Mouse (Mus musculus): ENCODE results near the gene Opn3.

The Opn3 gene

DNA sequence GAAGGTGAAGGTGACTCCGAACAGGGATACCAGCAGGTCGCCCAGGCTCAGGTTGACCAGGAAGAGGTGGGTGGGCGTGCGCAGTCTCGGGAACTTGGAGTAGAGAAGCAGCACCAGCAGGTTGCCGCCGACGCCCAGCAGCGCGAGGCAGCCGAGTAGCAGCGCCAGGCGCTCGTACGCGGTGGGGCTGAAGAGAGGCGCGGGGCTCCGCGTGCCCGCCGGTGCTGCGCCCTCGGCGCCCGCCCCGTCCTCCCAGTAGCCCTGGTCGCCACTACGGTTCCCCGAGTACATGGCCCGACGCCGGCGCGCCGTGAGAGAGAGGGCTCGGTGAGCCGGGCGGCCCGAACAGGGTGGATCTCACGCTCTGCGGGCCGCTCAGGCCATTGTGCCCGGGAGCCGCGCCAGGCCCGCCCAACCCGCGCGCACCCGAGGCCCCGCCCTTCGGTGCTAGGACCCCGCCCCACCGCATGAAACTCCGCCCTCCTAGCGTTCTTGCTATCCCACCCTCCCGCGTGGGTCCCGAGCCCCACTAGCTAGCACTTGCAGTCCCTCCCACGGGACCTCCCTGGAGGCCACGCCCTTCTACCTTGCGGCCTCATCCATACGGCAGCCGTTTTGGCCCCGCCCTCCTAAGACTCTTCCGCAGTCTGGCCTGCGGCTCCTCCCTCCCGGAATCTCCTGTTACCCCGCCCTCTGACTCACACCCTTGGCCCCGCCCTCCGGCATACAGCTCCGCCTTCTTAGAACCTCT, at the start of gene Opn3, which contains the start of gene Chml:
Gene Opn3 (minus strand): TSS at position 531 of the 751 bp plus-strand sequence.
Gene Chml (minus strand): TSS at position 656 of the 751 bp plus-strand sequence.
- DNase-seq: peak; percentile 99

DNA sequence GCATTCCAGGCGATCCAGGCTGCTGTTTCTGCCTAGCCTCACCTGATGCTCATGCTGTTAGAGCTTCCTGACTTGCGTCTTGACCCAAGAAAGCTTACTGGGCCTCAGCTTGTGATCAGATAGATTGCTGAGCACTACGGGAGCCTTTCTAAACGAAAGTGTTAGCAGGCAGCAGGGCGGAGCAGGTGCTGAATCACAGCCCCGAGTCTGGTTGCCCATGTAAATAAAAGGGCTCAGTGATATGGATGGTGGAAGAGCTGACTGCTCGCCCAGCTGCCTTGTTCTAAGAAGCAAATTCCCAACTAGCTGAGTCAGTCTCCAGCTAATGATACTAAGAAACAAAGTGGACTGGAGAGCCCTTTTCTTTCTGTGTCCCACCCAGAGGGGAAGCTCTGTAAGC, 33.2 kb upstream of the Opn3 start:
- DNase-seq: no peak

DNA sequence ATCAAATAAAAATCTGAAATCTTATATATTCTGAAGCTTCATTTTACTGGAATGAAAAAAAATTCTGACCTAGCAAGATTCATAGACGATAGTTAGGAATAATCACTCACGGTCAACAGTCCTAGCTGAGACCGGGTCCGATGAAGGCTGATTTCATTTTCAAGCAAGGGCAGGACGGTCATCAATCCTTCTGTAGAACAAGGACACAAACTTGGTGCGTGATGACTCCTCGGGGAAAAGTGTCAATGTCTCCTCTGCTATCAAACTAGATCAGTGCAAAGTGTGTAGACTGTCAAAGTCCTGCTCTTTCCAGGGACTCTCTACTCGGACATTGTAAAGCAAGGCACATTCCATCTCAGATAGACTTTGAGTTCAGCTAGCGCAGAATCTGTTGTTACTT, 24.3 kb upstream of the Opn3 start:
- no peak for DNase-seq

DNA sequence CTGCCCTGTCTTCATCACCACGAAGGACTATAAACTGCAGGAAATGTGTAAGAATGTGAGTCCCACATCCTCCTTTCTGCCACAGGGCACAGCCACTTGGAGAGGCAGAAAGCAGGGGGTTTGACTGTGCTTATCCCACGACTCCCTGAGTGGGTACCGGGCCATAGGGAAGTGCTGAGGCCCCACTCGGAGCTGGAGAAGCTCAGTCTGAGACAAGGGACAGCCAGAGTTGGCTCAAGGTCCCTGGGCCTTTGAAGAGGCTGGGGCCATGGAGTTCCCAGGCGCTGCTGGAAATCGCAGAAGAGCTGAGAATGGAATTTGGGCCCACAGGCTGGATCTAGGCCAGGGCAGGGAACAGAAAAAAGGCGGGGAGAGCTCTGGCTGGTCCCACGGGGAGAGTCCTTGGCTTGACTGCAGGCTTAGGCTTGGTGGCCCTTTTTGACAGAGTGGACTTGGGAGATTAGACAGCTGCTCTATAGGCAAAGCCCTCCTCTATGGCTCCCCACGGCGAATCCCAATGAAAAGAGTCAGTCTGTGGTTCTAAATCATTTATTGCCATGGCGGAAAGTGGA, 19.8 kb upstream of the Opn3 start:
- peak; percentile 28 to 44 for DNase-seq

DNA sequence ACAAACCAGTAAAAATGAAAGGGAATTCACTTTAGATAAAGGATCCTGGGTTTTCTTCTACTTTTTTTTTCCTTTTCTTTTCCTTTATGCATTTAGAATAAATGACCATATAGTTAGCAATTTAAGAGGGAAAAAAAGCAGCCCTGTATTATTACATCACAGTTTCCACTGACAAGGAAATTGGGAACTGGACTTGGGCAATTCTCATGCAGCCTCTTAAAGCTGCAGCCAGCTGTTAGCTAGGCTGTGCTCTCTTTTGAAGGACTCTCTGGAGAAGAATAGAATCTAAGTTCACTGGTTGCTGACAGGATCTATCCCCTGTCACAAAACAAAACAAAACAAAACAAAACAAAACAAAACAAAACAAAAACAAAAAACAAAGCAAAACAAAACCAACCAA, 15.4 kb upstream of the Opn3 start:
- no peak for DNase-seq

DNA sequence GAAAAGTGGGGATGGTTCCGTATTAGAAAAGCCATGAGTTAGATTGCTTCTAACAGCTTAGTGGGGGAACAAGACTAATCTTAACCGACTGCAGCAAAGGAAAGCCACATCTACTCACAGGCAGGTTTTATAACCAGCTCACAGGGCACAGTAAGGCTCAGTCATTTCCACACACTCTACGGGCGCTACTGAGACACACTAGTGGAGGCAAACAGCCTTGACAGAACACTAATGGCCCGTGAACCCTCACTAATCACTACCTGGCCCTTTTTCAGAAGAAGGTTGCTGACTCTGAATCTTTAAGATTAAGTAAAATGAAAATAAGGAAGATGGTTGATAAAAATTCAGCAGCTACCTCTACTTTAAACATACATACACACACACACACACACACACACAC, 15.0 kb upstream of the Opn3 start:
- DNase-seq: no peak

DNA sequence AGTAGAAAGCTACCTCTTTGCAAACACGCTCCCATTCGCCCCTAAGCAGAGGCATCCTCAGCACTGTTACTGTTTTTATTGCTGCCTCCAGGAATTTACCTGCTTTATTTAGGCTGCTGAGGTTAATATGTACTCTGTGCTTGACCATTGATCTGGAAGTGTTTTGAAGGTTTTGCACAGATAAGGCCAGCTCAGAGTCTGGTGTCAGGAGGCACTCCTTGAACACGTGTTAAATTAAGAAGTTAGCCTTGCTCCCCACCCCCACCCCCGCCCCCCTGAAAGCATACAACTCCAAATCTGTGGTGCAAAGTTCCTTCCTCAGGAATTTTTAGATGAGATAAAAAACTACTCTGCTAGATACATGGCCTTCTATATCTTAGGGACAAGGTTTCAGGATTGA, 8.6 kb upstream of the Opn3 start:
- no peak for DNase-seq

DNA sequence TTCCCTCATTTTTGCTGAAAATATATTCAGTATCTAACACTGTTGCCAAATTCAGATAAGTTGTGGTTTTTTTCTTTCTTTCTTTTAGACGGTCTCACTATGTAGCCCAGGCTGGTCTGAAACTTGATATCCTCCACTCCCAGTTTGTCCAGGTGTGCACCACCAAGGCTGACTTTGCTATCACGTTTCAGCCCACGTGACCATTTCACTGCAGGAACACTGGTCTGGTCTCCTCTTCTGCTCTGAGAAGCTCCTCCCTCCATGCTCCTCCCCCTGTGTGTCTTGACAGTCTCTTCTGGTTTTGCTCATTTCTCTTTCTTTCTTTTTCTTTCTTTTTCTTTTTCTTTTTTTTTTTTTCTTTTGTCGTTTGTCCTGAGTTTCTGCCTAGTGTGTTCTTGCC, 7.2 kb upstream of the Opn3 start:
- no peak for DNase-seq

DNA sequence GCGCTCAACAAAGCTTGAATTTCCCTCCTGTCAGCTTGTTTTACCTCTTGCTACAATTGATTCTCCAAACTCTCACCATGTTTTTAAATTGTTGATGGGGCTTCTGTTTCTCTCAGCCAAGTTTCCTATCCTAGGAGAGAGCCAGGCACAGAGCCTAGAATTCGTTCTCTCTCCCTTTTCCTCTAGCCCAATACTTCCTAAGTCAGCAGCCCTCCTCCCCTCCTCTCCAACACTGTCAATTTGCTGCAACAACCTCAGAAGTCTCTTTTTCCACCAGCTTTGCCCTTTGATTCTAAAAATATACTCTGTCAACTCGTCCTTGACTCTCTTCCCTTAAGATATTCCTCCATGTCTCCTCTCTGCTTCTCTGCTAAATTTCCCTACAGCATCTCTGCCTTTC, 6.8 kb upstream of the Opn3 start:
- DNase-seq: no peak

DNA sequence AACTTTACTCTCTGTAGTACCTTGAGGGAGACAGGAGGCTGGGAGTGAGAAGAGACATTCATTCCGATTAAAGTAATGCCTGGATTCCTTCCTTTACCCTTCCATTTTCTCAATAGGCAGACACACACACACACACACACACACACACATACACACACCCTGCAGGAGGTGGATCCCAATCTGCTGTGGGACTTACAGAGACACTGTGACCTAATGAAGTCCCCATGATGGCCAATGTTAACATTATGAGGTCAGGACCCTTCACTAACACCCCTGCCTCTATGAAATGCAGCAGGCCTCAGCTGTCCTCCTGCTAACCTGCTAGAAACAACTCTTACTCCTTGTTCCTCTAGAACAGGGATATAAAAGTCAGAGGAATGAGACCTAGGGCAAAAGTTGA, 5.7 kb upstream of the Opn3 start, which contains the start of gene Wdr64:
Gene Wdr64 (plus strand): TSS at position 301 of the 400 bp plus-strand sequence.
- DNase-seq: no peak

DNA sequence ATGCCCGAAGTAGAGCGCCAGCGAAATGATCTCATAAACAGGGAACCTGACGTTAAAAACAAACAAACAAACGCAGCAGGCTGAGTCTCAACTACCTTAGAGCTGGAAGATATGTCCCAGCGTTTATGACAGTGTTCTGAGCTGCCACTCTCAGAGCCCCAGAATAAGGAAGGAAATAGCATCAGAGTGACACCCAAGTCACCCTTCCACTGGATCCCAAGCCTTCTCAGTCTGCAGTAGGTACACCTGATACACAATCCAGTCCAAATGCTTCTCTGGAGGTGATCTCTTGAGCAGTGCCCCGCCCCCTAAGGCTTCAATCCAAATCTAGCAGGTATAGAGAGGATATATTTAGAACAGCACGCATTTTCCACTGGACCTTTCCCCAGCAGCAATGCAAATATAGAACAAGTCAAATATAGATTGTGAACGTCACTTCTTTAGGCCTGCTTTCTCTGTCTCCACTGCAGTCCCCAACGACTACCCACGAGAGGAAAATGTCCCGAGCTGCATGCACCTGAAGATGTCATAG, 919 bp upstream of the Opn3 start:
- peak in 1 of 2 experiments; percentile 10 for DNase-seq

DNA sequence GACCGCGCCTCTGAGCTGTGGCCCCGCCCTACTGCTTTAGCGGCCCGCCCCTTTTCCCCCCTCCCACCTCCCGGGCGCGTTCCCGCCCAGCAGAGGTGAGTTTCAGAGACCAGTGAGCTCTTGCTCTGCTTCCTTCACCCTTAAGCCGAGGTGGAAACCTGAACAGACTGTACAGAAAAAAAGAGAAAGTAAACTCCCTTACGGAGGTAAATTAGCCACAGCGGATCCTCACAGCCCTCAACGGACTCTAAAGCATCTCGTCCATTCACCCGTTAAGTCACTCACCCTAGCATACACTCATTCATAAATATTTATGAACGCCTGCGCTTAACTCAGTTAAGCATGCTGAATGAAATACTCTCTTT, 403 bp upstream of the Opn3 start:
- no peak for DNase-seq

DNA sequence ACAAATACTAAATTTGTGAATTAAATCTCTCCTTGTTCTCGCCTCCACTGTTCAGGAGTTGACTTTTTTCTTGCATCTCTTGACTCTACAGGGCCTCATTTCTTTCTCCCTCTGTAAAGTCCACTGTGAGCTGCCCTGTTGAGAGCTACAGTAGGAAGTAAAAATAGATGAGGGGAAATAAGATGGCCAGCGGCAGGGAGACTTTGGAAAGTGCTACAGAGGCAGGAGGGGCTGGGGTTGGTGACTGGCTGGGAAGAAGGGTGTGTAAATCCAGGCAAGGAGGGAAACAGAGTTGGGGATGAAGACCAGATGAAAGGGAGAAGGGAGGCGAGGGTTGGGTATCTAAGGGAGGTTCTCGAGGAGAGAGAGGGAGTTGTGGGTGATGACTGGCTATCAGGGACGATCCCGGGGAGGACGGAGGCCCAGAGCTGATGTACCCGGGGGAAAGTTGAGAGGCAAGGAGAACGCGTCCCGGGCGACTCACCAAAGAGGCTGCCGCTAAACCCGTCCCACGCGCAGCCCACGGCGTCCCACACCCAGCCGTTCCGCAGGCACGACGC, 810 bp downstream of the Opn3 start:
- no peak for DNase-seq

DNA sequence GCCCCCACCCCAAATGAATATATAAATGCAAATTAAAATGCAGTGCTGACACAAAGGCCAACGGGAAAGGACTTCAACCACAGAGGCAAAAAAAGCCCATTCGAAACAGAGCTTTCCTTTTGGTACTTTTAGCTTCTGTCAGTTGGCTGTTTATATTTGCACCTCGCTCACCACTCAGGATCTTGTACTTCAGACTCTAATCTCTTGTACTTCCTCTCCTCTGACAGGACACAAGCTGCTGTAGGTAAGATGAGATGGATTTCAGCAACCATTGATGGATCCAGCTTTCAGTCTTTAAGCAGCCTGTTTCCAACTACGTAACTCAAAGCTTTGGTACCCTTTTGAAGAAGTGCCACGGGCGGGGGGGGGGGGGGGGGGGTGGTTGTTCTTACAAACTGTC, 11.6 kb downstream of the Opn3 start:
- DNase-seq: no peak

DNA sequence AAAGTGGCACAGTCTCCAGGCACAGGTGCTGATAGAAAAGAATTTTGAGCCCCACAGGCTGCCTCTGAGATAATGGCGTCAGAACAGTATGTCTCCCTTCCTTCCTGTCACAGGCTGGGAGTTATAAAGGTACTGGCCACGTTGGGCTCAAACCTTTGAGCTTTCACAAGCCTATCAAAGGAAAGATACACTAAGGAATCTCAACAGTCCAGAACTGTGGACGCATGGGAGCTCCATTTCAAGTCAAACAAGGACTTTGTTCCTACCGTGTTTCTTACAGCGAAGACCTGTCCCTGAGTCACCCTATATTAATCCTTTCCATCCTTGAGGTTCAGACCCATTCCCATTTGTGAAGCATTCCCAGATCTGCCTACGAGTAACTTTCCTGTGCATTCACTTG, 15.1 kb downstream of the Opn3 start:
- no peak for DNase-seq

DNA sequence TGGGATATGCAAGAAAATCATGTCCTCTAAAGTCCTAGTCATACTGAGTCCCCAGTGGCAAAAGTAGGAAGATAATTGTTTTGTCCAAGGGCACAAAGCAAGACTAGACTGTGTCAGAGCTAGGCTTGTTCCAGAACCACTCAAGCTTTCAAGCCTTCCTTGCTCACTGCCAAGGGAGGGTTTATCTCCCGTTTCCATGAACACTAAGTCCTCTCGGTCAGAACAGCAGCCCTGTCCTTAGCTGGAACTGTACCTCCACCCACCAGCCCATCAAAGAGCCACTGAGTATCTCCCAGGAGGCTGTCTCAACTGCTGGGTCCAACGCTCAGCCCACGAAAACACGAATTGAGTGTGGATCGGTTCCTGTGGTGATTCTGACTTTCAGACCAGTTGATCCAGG, 17.5 kb downstream of the Opn3 start:
- no peak for DNase-seq

DNA sequence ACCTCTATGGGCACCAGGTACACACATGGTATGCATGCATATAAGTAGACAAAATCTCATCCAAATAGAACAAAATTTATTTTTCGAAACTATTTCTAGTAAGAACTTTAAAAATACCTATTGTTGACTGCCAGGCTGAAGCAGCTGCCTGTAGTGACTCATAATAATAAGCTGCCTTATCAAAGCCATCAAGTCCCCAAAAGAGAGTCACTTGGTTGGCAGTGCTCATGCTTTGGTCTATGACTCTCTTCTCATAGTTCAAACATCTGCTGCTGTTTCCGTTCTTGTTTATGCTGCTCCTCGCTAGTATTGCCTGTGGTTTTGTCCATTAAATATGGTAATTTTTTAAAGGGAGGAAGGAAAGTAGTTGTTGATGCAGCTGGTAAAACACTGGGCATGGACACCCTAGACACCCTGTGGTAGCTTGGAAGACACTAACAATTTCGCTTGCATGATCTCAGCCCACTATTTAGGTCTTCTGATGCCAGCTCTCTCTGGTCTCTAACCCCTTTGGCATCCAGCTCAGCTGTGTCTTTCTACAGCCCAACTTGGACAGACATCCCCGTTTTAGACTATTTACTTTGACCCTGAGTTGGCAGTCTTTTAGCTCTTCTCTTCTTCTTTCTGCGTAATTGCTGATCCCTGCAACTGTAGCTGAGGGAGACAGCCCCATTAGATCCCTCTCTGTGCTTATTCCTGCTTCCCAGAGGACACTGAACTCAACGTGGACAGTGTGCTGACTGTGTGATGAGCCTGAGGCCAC, 18.8 kb downstream of the Opn3 start:
- DNase-seq: no peak

DNA sequence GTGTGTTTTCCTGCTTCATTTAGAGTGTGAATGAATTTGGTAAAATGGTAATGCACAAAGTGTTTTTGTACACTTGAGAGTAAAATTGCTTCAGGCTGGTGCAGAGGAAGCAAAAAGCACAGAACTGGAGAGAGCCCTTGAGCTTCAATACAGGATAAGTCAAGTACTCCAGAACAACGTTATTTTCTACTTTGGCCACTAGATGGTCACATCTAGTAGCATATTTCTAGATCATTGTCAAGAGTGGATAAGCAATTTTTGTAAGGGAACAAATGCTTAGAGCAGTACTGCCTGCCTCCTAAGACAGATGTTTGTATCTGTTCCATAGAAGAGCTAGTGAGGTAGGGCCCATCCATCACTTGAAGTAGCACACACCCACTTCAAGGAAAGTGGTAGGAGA, 20.9 kb downstream of the Opn3 start:
- DNase-seq: no peak

DNA sequence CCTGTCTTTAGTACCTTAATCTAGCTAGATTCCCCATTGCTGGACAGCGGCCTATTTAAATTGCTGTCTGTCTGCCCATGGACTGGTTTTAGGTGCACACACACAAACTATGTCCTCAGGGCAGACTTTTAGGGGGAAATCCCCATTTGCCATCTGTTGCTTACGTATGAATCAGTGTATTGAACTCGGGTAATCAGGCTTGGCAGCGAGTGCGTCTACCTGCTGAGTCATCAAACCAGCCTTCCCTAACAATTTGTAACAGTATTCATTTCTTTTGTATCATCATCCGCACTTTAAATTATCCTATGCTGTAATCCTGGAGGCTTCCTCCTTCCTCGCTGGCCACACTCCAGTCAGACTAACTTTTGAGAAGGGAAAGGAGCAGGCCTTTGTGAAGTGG, 22.5 kb downstream of the Opn3 start:
- DNase-seq: no peak

DNA sequence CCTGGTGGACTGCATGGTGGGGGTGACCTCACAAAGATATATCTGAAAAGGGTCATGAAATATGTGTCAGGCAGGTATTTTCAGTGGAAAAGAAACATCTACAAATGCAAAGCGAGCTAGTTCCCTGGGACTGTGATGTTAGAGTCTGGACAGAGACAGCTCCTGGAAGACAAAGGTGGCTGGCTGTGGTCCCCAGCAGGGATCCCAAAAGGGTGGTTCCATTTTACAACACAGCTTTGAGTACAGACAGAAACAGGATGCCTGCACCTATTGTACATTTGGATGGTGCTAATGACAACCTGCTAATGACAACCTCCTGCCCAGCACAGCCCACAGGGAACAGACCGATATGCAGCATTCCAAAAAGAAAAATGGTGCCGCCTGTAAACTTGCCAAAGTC, 23.1 kb downstream of the Opn3 start:
- no peak for DNase-seq

DNA sequence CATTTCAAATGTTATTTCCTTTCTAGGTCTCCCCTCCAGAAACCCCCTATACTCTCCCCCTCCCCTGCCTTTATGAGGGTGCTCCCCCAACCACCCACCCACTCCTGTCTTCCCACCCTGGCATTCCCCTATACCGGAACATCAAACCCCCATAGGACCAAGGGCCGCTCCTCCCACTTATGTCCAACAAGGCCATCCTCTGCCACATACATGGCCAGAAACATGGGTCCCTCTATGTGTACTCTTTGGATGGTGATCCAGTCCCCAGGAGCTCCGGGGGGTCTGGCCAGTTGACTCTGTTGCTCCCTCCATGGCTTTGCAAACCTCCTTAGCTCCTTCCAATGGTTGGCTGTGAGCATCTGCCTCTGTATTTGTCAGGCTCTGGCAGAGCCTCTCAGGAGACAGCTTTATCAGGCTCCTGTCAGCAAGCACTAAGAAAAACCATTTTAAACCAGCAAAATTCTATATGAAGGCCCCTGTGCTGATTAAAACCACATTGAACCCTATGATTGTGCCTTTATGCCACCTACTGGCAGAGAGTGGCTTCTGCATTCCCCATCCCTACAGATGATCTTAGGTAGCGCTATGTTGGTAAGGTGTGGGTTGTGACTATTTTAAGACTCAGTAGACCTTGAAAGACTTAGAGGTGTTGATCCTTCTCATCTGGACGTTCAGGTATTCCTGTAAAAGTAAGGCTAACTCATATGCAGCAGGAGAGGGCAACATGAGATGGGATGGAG, 23.7 kb downstream of the Opn3 start:
- peak; percentile 20 to 37 for DNase-seq

DNA sequence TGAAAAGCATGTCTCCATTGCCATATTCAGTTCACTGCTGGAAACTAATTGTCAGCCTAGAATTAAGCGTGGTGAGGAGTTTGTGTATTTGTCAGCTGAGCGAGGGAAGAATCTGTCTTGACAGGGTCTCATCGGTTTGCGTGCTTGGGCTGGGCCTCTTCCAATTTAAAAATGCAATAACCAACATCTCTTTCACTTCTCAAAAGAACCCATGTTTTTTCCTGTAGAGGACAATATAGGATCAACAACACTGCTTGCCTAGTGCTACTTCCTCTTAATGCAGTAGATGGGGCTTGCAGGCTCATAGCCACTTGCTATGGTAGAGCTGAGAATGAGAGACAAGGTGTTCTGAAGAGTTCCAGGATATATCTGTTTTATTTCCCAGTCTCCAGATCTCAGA, 32.7 kb downstream of the Opn3 start:
- no peak for DNase-seq

DNA sequence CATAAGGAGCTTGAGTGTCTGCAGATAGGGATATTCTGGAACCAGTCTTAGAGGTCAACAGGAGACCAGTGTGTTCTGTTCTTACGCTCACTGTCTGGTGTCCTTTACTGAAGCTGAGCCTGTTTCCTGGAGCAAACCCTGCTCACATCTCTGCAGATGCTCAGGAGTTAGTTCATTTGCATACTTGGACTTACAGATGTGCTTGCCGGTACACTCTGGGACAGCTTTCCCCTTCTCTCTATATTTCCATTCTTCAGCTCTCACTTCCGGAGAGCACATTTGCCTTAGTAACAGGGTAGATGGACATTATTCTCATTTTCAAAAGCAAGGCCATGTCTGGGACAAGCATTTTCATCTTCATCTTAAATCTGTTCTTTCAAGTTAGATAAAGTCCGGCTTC, 44.0 kb downstream of the Opn3 start:
- no peak for DNase-seq

Measured in kidney, postnatal 4 days (tissue).